Mouse (Mus musculus): ENCODE measurements around the gene Ankrd9.

Gene Ankrd9

DNA sequence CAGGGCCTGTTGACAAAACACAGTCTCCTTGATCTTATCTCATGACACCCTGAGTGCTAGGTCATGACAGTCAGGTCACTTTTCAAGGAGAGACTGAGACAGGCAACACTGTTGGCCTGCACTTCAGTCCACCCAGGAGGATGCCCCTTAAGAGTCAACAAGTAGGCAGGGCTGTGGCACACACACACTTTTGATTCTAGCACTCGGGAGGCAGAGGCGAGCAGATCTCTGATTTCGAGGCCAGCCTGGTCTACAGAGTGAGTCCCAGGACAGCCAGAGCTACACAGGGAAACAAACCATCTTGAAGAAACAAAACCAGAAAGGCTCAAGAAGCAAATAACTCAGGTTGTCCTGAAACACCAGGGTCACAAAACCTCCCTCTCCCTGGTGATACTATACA lies 10.6 kb upstream of the Ankrd9 start:
- DNase-seq = no peak

DNA sequence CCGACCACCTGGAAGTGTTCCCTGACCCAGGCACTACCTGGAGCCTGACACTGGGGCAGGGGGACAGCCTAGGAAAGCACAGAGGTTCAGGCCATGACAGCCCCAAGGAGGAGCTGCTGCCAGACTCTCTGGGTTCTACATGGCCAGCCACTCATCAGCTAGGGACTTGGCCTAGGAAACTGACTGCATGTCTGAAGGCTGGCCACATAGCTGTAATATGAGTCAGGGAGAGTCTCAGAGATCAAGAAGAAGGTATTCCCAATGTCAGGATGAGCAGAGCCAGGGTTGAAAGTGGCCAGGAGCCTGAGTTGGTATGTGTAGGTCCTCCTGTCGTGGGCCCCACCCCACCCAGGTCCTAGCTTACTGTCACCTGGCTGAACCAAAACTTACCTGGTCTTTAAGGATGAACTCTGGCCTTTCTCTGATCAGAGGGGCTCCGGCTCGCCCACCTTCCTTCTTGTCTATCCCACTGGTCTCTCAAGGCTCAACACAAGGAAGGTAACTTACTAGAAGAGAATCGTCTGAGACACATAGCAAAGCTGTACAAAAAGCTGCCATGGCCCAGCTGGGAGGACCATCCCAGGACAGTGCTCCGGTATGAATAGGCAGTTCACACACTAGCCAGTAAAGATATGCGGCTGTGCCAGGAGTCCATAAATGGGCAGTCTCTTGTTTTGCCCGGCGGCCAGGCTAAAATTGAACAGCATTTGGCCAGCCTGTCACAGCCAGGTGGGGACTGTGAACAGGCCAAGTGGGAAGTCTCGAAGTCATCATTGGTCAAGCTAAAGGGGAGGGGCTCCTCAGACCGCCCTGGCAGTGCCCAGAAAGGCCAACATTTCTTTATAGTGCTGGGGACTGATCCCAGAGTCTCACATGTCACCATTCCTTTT lies 7.9 kb upstream of the Ankrd9 start:
- no peak for DNase-seq

DNA sequence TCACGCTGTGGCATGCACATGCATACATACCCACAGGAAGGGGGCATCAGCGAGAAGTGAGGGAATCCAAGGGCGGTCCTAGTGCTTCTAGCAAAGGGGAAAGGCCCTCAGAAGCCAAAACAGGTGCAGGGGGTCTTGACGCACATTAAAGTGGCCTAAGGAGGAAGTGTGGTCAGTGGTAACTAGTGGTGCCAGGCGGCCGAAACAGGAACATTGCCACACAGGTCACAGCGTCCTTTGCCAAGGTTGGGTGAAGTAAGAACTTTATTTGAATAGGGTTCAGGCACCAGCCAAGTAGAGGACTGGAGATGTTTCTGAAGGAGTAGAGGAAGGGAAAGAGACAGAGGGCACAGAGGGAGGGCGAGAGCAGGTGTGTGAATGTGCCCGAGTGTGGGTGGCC lies 6.3 kb upstream of the Ankrd9 start:
- DNase-seq = no peak

DNA sequence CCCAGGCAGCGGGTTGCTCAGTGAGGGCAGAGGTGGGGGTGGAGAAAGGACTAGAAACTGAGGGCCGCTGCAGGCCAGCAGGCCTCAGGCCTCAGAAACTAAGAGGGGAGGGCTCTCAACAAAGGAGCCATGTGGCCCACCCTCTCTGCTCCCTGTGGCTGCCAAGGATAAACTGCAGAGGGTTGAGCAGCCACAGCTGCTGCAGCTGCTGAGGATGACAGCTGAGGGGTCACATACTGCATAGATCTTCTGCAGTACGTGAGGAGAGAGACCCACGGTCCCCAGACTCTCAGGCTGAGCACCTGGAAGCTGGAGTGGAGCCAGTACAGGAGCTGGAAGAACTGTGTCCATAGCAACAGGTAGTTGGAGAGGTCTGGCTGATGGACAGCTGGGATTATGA lies 5.8 kb upstream of the Ankrd9 start:
- no peak for DNase-seq

DNA sequence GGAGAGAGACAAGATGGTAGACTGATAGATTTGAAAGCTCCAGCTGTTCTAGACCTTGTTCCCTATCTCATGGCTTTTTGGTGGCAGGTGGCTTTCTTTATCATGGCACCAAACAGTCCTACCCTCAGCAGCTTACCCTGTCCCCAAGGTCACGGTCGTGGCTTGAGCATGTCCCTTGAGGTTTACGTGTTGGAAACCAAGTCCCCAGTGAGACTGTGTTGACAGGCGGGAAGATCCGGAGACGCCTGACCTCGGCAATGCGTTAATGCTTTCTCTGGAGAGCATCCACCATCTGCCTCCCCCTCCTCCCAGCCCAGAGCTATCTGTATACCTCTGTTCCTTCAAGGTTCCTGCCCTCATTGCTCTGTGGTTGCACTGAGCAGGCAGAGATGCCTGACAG lies 4.9 kb upstream of the Ankrd9 start:
- DNase-seq = no peak

DNA sequence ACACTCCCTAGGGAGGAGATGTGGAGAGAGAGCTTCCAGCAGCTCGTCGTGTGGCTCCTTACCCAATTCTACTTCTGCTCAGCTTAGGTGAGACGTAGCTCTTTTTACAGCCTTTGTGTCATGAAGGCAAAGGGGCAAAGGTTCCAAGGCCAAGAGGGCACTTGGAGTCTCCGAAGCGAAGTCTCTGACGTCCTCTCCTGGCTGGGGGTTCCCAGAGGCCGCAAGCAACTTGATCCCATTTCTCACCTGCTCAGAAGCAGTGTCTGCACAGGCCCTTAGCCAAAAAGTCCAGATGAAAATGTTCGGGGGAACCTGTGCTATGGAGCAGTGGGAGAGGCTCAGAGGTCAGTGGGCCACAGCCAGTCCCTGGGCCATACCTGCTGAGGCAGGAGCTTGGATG lies 4.2 kb upstream of the Ankrd9 start:
- no peak for DNase-seq

DNA sequence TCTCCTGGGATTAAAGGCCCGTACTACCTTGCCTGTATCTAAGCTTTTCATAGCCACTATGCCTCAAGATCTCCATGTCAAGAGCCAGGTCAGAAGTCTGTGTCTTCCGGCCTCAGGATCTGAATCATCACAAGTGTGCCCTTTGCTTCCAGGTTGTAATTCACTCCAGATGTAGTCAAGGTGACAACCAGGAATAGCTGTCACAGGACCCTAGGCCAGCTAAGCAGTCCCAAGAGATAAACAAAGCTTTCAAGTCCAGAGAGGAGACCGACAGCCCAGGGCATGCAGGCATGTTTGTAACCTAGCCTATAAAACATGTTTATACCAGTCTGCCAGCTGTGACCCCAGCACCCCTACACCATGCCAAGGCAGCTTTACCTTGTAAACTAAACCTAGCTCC lies 2.9 kb upstream of the Ankrd9 start:
- no peak for DNase-seq

DNA sequence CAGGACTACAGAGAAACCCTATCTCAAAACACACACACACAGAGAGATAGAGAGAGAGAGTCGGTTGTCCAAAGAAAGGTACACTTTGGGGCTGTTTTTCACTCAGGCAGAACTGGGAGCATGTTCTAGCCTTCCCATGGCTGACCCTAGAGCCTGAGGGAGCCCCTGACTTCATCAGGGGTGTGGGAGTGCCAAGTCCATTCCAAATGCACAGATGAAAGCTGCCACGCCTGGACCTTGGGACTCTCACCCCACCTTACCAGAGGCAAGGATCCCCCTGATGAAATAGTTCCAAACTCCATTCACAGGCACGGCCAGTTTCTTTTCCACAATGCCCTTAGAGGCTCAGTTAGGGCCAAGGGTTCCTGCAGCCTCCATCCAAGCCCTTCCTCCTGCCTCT lies 968 bp upstream of the Ankrd9 start:
- no peak for DNase-seq

DNA sequence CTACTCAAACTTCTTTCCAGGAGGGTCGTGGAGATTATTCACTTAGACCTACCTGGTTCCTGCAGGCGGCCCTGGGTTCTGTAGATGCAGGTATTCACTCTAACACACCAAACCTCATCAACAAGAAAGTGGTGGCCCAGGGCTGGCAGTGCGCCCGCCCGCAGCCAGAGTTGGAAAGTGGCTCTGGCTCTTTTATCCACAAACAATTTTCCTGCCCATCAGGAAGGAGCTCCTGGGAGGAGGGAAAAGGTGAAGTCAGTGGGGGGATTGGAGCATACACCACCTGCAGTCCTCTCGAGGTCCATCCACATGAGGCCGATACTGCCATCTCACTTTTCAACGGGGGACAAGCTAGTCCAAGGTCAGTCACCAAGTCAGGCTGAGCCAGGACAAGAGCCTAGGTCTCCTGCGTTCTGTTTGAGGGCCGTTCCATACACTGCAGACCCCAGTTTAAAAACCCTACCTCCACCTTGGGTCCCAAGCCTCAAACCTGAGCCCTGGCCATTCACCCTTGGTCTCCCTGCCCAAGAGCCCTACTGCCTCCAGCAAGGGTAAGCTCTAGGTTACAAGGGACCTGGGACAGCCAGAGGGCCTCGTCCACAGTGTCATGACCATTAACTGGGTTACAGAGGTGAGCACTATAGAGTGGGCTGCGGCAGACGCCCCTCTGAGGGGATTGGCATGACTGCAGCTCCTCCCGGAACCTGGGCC lies 789 bp downstream of the Ankrd9 start:
- no peak for DNase-seq

DNA sequence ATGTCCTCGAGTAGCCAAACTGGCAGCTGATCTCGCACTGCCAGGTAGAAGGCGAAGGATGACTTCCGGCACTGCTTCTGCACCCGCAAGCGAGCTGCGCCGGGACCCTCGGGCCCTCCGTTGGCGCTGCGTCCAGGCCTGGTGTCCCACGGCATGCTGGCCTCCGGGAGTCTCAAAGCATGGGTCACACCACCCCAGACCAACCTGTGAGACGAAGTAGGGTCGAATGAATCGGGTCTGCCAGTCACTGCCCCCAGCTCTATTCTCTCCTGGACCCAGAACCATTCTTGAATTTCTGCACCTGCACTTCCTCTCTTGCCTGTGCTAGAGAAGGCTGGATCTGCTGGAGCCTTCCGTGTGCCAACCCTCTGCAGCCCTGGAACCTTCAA lies 1.5 kb downstream of the Ankrd9 start:
- no peak for DNase-seq

DNA sequence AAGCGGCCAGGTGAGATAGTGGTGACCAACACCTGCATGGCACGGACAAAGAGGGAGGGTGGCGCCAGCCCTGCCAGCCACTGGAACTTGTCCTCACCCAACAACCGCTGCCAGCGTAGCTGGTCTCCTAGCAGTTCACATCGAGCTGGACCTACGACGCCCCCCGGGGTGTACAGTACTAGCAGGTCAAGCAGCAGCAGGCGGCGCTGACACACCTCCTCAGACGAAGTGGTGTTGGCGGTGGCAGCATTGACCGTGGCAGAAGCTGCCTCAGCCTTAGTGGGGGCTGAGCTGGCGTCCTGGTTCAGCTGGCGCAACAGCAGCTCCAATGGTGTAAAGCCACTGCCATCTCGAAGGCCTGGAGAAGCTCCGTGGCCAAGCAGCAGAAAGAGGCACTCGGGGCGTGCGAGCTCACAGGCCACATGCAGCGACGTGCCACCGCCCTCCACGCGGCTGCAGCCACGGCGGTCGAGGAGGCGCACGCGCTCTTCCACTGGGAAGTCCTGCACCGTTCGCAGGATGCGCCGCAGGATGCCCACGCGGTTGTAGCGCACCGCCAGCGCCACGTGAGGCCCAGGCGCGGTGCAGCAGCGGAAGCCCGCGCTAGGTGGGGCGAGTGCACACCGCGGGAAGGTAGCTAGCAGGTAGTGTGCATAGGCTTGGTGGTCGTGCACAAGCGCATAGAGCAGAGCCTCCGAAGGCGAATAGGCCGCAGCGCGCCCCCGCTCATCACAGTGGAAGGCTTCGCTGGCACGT lies 2.1 kb downstream of the Ankrd9 start:
- DNase-seq = no peak

DNA sequence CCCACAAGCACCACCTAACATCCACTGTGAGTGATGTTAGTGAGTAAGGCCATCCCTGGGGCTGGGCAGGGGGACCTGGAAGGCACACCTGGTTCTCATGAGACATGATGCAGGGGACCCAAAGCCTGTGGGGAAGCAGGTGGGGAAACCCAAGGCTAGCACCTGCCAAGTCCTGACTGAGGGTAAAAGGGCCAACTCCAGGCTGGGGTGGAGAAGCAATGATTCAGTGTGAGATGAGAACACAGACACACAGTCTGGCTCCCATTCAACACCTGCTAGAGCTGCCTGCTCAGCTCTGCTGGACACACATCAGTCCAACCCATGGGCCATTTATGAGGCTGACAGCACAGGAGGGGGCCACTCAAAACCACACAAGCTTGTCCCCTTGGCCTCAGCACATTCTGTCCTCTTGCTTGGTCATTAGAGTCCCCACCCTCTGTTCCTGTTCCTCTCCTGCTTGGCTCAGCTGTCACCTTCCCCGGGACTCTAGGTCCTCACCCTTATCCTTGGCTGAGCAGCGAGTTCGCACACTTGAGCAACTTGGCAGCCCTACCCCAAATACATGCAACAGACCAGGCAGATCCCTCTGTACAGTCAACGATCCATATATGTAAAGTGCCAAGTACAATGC lies 2.9 kb downstream of the Ankrd9 start:
- no peak for DNase-seq

DNA sequence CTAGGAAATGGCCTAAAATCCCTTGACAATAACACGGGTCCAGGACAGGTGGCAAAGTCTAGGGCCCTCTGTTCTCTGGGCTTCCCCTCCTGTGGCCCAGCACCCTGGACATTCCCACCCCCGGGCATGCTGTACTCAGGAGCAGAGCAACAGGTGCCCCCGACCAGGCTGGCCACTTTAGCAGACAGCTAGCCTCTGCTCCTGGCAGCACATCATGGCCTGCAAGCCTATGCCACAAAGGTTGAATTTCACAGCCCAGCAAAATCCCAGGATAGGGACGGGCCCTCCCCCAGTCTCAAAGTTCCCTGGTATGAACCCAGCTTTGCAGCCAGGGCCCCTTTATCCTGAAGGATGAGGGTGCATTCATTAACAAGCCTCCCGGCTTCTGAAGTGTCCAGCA lies 3.5 kb downstream of the Ankrd9 start:
- DNase-seq = no peak

DNA sequence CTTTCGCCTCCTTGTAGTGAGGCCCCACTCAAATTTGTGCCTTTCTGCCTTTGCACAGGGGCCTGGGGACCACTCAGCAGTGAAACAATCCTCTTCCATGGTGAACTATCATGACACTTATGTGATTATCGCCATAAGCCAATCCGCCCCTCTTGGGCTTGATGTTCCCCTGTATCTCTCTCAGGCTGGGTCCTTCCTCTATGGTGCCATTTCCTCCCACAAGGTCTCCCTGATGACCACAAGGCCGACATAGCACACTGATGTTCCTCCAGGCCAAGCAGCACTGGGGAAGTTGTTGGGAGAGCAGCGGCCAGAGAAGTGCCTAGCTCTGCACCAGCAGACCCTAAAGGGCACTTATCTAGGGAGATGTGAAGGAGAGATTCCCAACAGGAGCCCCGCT lies 4.1 kb downstream of the Ankrd9 start:
- no peak for DNase-seq

DNA sequence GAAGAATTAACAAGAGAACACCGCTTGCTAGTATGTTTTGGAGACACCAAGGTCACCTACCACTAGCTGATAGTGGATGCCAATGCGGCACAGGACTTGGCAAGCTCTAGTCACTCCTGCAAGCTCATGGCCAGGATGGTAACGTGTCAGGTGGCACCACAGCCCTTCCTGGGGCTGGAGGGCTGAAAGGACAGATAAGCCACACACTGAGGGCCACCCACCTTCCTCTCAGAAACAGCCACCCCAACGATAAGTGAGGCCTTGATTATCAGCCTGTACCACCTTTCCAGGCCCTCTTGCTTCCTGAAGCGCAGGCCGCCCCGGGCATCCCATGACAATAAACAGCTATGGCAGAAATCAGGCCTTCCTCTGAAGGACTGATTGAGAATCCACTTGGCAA lies 4.5 kb downstream of the Ankrd9 start:
- no peak for DNase-seq

DNA sequence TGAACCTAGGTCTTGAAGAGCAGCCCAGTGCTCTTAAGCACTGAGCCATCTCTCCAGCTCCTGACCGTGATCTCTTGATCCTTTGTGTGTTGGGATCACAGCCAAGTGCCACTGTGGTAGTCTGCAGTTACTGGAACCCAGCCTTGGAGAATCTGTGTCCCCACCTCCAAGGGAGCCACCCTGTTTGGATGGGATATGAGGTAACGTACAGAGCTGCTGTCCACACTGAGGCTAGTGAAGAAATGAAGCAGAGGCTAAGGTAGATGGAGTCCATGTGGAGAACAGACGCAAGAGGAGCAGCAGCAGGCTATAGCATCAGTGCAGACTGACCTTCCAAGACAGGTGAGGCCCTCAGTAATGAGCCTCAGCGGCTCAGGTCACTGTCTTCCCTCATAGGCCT lies 5.0 kb downstream of the Ankrd9 start:
- DNase-seq = no peak

DNA sequence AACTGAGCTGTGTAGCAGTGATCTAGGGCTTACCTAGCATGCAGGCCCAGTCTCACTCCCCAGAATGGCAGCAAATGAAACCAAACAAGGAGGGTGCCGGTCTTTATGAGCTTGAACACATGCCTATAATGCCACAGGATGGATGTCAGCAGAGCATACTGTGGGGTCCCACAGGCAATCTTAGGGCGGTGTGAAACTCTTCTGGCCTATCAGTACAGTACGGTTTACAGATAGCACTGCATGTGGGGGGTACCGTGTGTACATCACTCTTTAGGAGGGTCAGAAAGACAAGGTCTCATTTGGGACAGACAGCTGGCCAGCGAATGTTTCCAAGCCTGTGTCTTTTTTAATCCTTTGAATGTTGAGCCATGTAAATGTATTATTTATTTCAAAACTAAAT lies 6.9 kb downstream of the Ankrd9 start:
- no peak for DNase-seq

DNA sequence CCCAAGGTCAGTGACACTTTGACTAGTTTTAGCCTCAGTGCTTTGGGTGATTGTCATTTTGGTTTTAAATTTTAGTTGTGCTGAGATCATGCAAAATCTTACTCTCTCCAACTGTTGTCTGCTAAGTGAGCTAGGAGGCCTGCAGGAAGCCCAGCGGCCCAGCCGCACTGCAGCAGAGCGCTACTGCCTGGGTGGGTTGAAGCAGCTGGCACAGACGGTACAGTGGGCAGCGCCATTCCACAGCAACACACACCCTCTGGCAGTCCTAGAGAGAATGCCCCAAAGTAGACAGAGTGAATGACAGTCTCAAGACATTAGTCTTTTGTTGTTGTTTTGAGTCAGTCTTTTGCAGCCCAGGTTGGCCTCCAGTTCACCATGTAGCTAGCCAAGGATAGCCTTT lies 8.4 kb downstream of the Ankrd9 start:
- DNase-seq = no peak

DNA sequence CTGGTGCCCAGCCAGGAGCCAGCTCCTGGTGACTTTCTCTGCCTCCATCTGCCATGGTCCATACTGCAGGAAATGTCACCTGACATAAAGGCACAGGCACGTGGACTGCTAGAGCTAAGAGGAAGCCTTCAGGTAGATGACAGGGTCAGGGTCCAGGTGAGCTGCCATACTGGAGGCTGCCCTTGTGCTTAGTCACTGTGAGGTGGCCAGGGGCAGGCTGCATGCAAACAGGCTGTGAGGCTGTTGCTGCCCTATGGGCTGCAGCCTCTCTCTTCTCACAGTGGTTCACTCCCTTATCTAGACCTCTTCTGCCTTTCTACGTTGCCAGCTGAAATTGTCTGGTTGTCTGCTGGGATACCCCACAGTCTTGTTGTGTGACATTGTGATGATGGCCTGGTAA lies 11.7 kb downstream of the Ankrd9 start:
- no peak for DNase-seq

DNA sequence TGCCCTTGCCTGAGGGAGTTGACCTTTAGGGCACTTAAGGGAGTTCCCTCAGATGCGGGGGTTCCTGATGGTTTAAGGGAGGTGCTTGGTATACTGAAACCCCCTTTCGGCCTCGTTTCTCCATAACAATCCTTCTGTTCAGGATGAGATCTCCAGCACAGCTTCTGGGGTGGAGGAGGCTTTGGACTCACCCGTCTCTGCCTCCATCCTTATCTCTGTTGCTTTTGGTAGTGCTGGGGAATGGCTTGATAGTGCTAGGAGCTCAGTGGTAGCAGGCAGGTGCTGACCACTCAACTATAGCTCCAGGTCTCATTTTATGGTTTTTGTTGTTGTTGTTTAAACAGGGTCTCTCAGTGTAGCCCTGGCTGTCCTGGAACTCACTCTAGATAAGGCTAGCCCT lies 12.8 kb downstream of the Ankrd9 start:
- no peak for DNase-seq

DNA sequence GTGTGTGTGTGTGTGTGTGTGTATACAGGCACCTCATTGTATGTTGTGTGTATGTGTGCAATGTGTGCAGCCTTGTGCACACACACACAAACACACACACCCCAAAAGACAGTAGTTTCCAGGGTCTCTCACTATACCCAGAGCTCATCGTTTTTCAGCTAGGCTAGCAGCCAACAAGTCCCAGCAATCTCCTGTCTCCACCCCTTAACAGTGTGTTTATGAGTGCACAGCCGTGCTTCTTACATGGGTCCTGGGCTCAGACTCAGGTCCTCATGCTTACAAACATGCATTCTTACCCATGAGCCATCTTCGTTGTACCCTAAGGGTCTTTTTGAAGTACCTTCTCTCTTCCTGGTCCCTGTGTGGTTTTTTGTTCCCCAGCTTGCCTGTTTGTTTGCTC lies 13.3 kb downstream of the Ankrd9 start:
- no peak for DNase-seq

DNA sequence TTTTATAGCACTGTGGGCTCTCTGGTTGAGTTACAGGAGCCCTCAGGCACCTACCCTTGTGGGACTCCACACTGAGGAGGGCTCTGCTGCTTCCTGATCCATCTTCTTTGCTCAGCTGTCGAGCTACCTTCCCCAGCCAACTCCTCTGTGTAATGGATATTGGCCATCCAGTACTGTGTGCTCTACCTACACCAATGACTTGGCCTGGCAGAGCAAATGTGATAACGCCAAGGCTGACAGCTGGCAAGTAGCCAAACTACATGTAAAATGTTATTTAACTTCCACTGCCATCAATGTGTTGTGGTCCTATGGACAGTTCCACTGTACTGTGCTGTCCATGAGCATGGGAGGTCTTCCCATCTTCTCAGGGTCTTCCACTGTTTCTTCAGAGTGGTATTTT lies 16.9 kb downstream of the Ankrd9 start:
- no peak for DNase-seq

DNA sequence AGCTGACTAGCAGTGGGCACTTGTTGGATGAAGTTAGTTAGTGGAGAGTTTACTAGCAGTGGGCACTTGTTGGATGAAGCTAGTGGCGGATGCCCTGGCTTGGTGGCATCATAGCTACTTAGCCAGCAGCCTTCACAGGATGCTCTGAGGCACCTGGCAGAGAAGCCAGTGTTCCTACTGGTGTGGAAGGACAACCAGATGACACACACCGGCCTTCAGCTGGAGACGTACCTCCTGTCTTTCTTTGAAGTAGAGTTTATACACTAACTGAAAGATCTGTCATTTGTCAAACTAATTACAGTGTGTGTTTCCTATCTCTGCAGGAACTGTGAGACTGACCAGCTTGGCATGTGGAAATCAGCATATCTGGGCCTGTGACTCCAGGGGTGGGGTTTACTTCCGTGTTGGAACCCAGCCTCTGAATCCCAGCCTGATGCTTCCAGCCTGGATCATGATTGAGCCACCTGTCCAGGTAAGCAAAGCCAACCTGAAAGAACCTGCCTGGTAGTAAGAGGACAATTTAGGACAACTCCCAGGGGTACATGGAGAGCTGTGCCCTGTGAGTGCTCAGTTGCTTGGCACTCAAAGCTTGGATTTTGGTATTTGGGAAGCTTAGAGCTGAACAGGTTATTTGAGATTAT lies 24.4 kb downstream of the Ankrd9 start:
- no peak for DNase-seq

Data from lung, postnatal 14 days (tissue).